Mouse (Mus musculus) myocyte (in vitro differentiated cells): ENCODE results near the gene 1700057G04Rik.

Source experiments
- CEBPB ChIP-seq: IDR thresholded peaks from 2 replicates; pipeline ENCODE4 v1.6.1; 2011; ENCODE audit warnings: mild to moderate bottlenecking, moderate library complexity; ENCODE audit not compliant: poor library complexity, insufficient read depth, severe bottlenecking
- E2F4 ChIP-seq: IDR thresholded peaks from one replicate; pipeline ENCODE4 v1.6.1; 2011; ENCODE audit warnings: mild to moderate bottlenecking, control low read depth, moderate library complexity; ENCODE audit not compliant: insufficient read depth
- MAX ChIP-seq: IDR thresholded peaks from one replicate; pipeline ENCODE4 v1.6.1; 2011; ENCODE audit warnings: low read depth, mild to moderate bottlenecking, control low read depth
- MYOD1 ChIP-seq, 3 experiments: IDR thresholded peaks; one replicate each; pipeline ENCODE4 v1.6.1; 2011; ENCODE audit warnings: control low read depth in 2 of 3, low read depth in 2 of 3, mild to moderate bottlenecking in 2 of 3, moderate library complexity in 1 of 3; ENCODE audit not compliant: insufficient read length in 2 of 3, control insufficient read depth in 1 of 3
- POLR2A ChIP-seq: IDR thresholded peaks from one replicate; pipeline ENCODE4 v1.6.1; 2011; ENCODE audit warnings: low read depth, mild to moderate bottlenecking, control low read depth, moderate library complexity; ENCODE audit not compliant: insufficient read length
- SRF ChIP-seq: IDR thresholded peaks from one replicate; pipeline ENCODE4 v1.6.1; 2011; ENCODE audit warnings: low read depth; ENCODE audit not compliant: control insufficient read depth, insufficient read length
- TCF12 ChIP-seq: IDR thresholded peaks from one replicate; pipeline ENCODE4 v1.6.1; 2011; ENCODE audit warnings: mild to moderate bottlenecking, control low read depth; ENCODE audit not compliant: poor library complexity, insufficient read depth, severe bottlenecking
- TCF3 ChIP-seq: IDR thresholded peaks from one replicate; pipeline ENCODE4 v1.6.1; 2011; ENCODE audit warnings: low read depth, control low read depth; ENCODE audit not compliant: insufficient read length

- TF ChIP-seq CEBPB, result no peak
- no peak for TF ChIP-seq POLR2A
- no peak for TF ChIP-seq TCF12
- TF ChIP-seq E2F4, result no peak
- no peak for TF ChIP-seq MYOD1 (IDR thresholded peaks at IDR 0.05; ENCODE audit: control insufficient read depth in 1 of 3, insufficient read length in 2 of 3, low read depth in 2 of 3)
- TF ChIP-seq SRF, result no peak
- TF ChIP-seq TCF3, result no peak
- no peak for TF ChIP-seq MAX
Observed at GRCm38 (mm10) chr9:92267732-92268131, 41.4 kb upstream of the 1700057G04Rik start.
